Mouse (Mus musculus) megakaryocyte-erythroid progenitor cell, adult 5-6 weeks (primary cell): ENCODE results near the gene Mrvi1. TPM values are rescaled to one million over a fixed set of nuclear protein-coding genes. Genes with fewer than 3 reads are reported as not detected.

ENCODE experiments used
- ATAC-seq: replicated peaks from 2 replicates; pipeline ENCODE4 v1.8.0; 2016; ENCODE audit warnings: mild to moderate bottlenecking, inconsistent platforms; ENCODE audit not compliant: severe bottlenecking, poor library complexity, low FRiP score, low TSS enrichment
- total RNA-seq, 2 experiments: library from RNA; stranded (forward) in 1 of 2; stranded (reverse) in 1 of 2; fragments of 200-1000, 215-1000 nt in 1 of 2; fragments of >200 nt in 1 of 2; fragmentation: Nextera tagmentation in 1 of 2; gene quantifications; 2 replicates each; pipeline ENCODE4 v1.2.3; 2014 to 2017

The Mrvi1 gene
- total RNA-seq, 2 experiments from 2014 or later, result 0.98 TPM; not detected in 1

- no peak for ATAC-seq
These were observed 34.6 kb downstream of the Mrvi1 start for GRCm38 (mm10) chr7:110947616-110948015.

DNA sequence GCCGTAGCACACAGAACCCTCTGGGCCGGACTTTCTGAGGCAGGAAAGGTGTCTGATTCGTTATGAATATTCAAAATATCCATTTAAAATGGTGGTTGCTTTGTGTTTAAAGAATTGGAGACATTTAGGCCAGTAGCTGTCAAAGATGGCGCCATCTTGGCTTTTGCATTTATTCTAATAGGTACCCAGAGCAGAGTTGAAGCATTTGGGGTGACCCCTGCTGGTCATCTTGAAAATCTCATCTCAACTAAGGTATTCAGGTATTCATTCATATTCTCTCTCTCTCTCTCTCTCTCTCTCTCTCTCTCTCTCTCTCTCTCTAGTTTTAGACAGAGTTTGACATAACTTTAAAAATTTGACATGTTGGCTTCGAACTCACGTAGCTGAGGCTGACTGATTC is 35.5 kb downstream of the Mrvi1 start:
- peak; percentile 68; the same call in 1 of the 2 replicates for ATAC-seq

DNA sequence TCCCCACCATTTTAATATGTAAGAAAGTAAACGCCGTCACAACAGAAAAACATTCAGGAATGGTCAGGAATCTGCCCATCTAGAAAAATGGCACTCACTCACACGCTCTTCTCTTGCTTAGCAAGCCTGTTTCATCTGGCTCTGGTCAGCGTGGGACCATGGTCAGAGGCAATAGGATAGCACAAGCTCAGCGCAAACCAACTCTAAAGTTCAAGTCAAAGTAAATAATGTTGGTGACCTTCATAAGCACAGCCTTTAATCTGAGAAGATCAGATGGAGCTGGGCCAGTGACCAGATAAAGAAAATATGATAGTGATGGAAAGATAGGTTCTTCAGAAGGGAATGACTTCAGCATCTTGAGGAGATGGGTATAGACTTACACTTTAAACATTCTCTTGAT is 37.9 kb downstream of the Mrvi1 start:
- no peak for ATAC-seq

DNA sequence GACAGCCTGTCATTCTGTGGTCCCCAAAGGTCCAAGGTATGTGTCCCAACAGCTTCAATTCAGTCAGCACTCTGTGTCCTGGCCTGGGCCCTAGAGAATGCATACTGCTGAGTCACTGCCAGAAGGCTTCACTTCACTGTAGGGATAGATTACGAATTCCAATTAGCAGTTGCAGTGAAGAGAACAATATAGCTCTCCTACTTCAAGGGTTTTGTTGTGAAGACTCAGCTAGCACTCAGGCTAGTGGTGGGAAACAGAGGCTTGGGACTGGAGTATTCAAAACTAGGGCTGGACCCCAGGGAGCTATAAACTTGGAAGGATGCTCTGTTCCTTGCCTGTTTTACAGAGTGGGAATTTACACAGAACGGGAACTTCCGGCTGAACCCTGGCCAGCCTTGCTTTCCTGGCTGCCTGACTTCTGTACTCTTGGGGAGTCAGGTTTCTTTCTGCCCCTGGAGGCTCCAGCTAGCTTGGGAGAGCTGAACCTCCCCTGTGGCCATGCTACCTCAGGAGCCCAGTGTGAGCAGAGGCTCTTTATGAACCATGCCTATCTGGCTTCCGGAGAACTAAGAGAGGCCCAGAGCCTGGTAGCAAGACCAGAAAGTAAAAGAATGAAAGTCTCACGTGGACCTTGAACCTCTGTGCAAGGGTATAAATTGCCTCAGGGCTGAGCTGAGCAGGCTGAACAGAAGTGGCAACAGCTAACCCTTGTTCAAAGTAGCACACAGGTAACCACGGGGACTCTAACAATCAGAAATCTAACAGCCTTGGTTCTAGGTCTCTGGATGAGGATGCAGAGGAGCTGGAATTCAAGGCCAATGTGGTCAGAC is 40.3 kb downstream of the Mrvi1 start:
- peak; percentile 86 for ATAC-seq

- peak; percentile 61 for ATAC-seq
These were observed 41.1 kb downstream of the Mrvi1 start for GRCm38 (mm10) chr7:110941116-110941521.

- 0 out of 2 replicates have a peak, but pooled peaks have one; percentile 42 for ATAC-seq
These were observed 46.2 kb downstream of the Mrvi1 start for GRCm38 (mm10) chr7:110935815-110936762.

DNA sequence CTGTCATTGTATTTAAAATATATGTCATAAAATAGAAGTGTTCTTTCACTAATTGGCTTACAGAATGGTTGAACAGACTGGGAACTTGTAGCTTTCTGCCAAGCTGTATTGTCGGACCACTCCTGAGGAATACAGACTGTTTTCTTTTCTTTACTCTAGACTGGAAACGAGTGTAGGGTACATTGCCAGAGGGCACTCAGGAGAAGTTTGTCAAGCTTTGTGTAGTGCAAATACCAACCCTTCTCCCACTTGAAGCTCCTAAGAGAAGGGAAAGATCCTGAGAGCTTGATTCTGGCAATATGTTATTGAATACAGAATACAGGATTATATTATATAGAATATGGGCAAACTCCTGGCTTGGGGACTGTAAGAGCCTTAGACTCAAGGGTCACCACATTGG is 48.3 kb downstream of the Mrvi1 start:
- no peak for ATAC-seq

DNA sequence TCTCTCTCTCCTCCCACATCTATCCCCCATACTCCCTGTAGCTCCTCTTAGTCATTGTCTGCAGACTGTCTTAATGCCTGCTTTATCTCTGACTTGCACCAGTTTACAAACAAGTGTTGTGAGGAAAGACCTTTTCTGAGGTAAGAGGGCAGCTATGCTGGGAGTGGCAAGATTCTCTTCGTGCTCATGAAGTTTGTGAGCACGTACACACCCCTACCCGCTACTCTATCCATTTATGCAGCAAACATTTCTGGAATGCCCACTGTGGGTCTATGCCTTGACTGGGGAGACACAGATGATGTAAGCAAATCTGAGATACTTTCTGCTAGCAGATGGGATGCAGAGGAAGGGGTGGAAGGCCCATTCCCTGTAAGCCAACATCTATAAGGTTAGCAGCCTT is 48.9 kb downstream of the Mrvi1 start:
- 0 out of 2 replicates have a peak, but pooled peaks have one; percentile 6 for ATAC-seq

DNA sequence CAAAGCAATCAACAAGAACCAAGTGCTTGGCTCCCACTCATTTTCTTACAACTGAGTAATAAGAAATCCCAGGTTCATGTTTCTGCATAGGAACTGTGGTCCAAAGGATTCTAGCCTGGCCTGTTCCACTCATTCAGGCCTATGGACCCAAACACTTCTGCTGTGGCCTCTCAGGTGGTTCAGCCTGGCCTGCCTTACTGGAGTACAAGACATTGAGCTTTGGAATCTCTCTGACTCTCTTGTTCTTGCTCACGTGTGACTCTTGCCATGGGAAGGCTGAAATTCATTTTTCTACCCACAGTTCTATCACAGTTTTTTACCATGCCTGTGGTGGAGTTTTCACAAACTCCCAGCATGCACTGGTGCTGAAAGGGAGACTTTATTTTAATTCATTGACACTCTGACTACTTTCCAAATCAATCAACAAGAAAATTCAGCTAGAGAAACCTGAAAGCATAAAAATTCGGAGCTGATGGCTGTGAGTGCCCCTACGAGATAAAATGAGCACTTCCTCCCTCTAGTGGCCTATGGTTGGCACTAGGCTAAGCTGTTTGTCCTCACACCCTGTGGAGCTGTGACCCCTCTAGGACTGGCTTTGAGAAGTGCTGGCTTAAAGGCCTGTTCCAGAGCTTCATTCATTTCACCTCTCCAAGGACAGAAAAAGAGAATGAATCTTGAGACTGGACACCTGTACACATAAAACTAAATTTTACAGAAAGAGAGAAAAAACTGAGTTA is 52.0 kb downstream of the Mrvi1 start:
- ATAC-seq, result peak; percentile 96

GRCm38 (mm10) chr7:110926562-110926961 is 55.7 kb downstream of the Mrvi1 start:
- no peak for ATAC-seq

DNA sequence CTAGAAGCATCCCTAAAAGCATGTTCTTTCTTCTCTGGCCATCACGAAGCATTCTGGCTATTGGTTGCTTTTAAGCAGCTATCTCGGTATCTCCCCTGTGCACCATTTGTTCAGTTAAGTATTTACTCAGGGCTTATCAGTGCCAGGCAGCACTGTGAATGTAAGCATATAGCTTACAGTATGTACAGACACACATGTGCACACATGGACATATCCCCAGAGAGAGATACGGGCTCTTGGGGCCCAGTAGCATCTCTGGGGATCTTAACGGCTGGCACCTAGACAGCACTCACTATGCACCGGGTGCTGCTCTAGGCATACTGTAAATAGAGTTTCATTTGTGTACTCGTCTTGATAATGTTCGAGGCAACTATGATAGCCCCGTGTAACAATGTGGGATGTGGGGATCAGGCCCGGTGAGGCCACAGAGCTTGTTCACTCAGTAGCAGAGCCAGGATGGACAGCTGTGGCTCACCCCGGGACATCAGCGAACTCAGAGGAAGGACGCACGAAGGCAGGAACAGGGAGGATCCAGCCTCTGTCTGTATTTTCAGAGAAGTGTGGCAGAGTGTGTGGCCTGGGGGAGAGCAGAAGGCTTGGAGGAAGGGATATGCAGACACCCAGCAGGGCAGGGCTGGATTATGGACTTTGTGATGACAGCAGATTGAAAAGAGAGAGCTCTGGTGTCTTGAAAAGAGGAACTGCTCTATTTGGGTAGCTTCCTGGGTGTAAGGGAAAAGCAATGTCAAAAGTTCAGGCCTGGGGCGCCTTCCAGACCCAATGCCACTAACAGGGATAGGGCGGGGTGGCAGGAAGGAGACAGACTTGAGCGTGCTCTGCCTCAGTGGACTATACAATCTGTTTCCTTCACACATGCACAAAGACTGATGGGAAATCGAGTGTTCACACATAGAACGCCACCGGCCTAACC is 61.7 kb downstream of the Mrvi1 start:
- peak; percentile 95 for ATAC-seq

- ATAC-seq, result no peak
These were observed 62.5 kb downstream of the Mrvi1 start for GRCm38 (mm10) chr7:110919721-110920120.

DNA sequence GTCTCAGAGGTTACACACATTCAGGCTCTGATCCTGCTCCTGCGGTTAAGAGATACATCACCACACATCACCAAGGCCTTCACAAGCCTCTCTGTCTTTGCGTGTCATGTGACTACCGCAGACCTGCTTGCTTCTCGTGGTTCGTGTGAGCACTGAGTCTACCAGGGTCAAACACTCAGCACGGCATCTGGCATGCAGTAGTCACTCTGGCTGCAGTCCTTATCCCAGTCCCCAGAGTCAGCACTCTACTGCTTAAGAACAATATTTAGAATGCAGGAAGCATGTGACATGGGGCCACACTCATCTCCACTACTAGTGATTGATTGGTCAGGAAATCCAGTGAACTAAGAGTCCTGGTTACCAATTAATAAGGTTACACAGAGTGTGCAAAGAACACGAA is 66.3 kb downstream of the Mrvi1 start:
- ATAC-seq, result no peak

- ATAC-seq, result peak; percentile 66
These were observed 67.7 kb downstream of the Mrvi1 start for GRCm38 (mm10) chr7:110914531-110914930.

GRCm38 (mm10) chr7:110913754-110914153 is 68.5 kb downstream of the Mrvi1 start:
- 0 out of 2 replicates have a peak, but pooled peaks have one; percentile 3 for ATAC-seq

DNA sequence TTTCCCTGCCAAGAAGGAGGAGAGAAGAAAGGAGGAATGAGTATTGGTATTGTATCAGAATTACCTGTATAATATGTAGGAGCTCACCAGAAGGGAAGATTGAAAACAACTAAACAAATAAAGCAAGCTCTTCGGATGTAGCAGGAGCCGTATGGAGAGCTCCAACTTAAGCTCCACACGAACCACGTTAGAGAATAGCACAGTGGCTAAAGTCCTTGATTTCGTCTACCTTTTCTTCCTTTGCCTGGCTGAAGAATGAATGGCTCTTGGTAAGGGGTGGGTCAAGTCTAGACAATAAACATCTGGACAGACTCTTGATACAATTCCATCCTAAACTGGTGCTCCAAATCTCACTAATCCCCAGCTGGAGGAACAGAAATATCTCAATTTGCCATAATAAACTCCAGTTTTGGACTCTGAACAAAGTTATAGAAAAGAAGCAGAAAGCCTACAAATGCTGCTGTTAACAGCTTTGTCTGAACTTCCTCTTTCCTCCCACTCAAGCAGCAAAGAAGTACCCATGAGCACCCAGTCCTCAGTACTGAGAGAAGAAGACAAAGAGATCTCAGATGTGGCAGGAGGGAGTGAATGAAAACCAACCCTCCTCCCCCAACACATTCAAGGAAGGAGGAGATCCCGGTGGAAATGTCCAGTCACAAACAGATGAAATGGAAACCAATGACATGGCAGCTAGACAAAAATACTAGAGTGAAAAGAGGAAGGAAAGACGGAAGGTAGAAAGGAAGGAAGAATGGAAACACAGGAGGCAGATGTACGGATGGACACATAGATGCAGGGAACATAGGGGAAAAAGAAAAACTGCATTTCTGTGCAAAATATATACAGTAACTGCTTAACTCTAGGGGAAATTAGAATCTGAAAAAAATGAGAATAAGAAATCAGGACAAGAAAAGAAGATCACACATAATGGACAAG is 73.8 kb downstream of the Mrvi1 start:
- ATAC-seq, result no peak

DNA sequence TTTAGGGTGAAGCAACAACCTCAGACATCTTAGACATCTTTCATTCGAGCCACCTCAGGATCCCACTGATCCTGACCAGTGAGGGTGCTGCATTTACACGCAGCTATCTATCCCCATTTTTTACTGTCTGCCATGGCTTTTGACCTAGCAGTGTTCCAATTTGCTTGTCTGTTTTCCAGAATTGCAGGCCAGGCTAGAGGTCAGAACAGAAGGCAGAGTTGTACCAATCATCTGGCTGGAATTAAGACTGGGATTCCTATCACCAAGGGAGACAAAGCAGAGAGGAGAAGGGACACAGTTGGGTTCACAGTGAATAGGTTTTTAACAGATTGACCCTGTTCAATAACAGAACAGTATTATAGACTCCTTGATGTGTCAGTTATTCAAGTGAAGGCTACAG is 75.7 kb downstream of the Mrvi1 start:
- ATAC-seq, result no peak
